Mouse (Mus musculus) ES-Bruce4 (cell line): ENCODE measurements around the gene Tcf12. TPM values are rescaled to one million over a fixed set of nuclear protein-coding genes. Genes with fewer than 3 reads are reported as not detected.

ENCODE experiments used
- H3K27ac ChIP-seq: 2 replicates; pipeline ENCODE4 v1.5.1; 2012; ENCODE audit warnings: low read length, inconsistent platforms; ENCODE audit not compliant: insufficient read depth
- H3K27me3 ChIP-seq: 2 replicates; pipeline ENCODE4 v1.6.1; 2012; ENCODE audit warnings: mild to moderate bottlenecking, low read length, inconsistent platforms; ENCODE audit not compliant: control insufficient read depth, poor library complexity, insufficient read depth, severe bottlenecking
- H3K36me3 ChIP-seq: 2 replicates; pipeline ENCODE4 v1.6.1; 2012; ENCODE audit warnings: inconsistent platforms, mild to moderate bottlenecking, low read length, moderate library complexity; ENCODE audit not compliant: control insufficient read depth, poor library complexity, insufficient read depth, severe bottlenecking
- H3K4me1 ChIP-seq: one replicate; pipeline ENCODE4 v1.8.1; 2011; ENCODE audit warnings: low read length; ENCODE audit not compliant: control insufficient read depth, insufficient read depth
- H3K4me3 ChIP-seq: 2 replicates; pipeline ENCODE4 v1.5.1; 2011; ENCODE audit warnings: low read depth, mild to moderate bottlenecking, low read length
- H3K9ac ChIP-seq: 2 replicates; pipeline ENCODE4 v1.6.1; 2012; ENCODE audit warnings: low read depth, mild to moderate bottlenecking, inconsistent platforms; ENCODE audit not compliant: poor library complexity, severe bottlenecking
- H3K9me3 ChIP-seq: replicated peaks from 2 replicates; pipeline ENCODE4 v1.6.1; 2012; ENCODE audit warnings: mild to moderate bottlenecking, low read length, inconsistent platforms; ENCODE audit not compliant: control insufficient read depth, poor library complexity, insufficient read depth, severe bottlenecking
- CTCF ChIP-seq: IDR thresholded peaks from one replicate; pipeline ENCODE4 v1.8.1; 2011; ENCODE audit warnings: low read depth, low read length
- EP300 ChIP-seq: IDR thresholded peaks from 2 replicates; pipeline ENCODE4 v1.6.1; 2011; ENCODE audit warnings: low read depth, low read length; ENCODE audit not compliant: insufficient read depth
- POLR2A ChIP-seq: IDR thresholded peaks from one replicate; pipeline ENCODE4 v1.8.1; 2011; ENCODE audit warnings: low read length; ENCODE audit not compliant: insufficient read depth
- polyA plus RNA-seq: library from polyadenylated mRNA; stranded (reverse); fragments of >200 nt; gene quantifications from 2 replicates; pipeline ENCODE4 v1.2.4, GENCODE M21; 2011; ENCODE audit warnings: low read depth; ENCODE audit not compliant: missing spikeins, insufficient read depth, insufficient read length

Tcf12 gene
- polyA plus RNA-seq, 1 experiment: 52.6 TPM

DNA sequence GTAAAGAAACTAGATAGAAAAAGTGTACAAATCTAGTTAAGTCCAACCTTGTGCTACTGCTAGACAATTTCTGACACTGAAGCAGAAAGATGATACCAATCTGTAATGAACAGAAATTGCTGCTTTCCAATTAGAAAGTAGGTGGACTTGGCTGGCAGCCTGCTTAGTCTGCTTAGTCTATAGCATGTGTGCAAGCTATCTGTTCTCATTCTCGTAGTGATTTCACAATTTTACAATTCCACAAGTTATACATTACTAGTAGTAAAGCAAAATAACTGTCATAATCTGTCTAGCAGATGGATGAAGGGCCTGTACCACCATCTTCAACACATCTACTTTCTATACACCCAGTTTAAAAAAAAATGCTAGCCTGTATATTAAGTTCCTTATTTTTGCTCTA, 175.5 kb downstream of the Tcf12 start:
- no peak overlapping the region for H3K4me3 ChIP-seq
- H3K9ac ChIP-seq: no peak overlapping the region
- H3K9me3 ChIP-seq: no peaks in the 10 kb centered on the region
- H3K27ac ChIP-seq: no peak overlapping the region
- no peak for TF ChIP-seq EP300
- no peak for TF ChIP-seq CTCF
- no peak for TF ChIP-seq POLR2A
- no peaks in the 10 kb centered on the region for H3K36me3 ChIP-seq
- no peaks in the 10 kb centered on the region for H3K4me1 ChIP-seq
- no peaks in the 10 kb centered on the region for H3K27me3 ChIP-seq

DNA sequence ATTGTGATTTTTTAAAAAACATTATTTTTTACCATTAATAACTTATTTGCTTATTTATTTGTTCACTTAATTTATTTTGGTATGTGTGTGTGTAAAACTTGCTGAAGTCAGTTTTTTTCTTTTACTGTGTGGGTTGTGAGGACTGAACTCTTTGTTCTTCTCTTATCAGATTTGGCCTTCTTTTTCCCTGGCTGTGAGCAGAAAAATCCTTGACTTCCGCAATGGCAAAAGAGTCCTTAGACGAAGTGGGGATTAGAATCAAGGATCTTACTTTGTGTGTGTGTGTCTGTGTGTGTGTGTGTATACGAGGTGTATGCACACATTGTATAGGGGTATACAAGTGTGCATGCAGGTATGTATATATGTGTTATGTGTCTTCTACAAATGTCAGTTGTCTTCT, 176.8 kb downstream of the Tcf12 start:
- Histone ChIP-seq H3K27ac (no peak overlapping the region), H3K4me3 (no peak overlapping the region)
- no peak for TF ChIP-seq EP300
- no peak for TF ChIP-seq CTCF
- TF ChIP-seq POLR2A: no peak

DNA sequence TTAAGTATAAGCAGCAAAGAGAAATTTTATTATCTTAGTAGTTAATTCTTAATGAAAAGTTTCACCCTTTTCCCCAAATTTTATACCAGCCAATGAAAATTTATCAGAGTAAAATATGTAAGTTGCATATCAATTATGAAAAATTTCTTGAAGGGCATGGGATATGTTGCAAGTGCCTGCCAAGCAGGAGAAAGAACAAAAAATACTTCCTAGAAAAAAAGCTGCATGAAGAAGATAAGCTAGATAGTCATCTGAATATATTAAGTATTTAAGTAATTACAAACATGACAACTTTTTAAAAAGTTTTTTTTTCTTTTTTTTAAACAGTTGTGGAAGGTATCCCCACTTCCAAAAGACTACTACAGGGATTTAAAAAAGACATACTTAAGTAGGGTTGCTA, 179.7 kb downstream of the Tcf12 start:
- TF ChIP-seq POLR2A: no peak
- Histone ChIP-seq H3K27me3 (no peaks in the 10 kb centered on the region), H3K36me3 (no peaks in the 10 kb centered on the region)

More for the DNA sequence above, 176.8 kb downstream of the Tcf12 start:
- Histone ChIP-seq H3K36me3 (no peaks in the 10 kb centered on the region), H3K27me3 (no peaks in the 10 kb centered on the region), H3K4me1 (no peaks in the 10 kb centered on the region), H3K9me3 (no peaks in the 10 kb centered on the region), H3K9ac (no peak overlapping the region)

DNA sequence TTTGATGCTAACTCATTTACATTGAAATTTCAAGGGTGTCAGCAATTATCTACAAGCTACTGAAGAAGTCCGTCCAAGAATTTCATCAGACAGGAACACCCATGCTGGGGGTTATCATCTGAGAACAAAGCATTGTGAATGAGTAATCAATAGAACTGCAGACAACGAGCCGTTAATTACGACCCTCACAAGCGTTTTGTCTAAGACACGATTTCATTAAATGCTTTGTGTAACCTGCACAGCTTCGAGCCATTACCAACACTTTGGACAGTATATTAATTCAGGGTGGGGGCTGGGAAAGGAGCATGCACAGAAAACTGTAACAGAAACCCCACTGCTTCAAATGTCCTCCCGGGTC, 180.3 kb downstream of the Tcf12 start:
- TF ChIP-seq POLR2A (no peak), CTCF (no peak), EP300 (no peak)
- Histone ChIP-seq H3K27ac (no peak overlapping the region), H3K27me3 (no peaks in the 10 kb centered on the region), H3K4me3 (no peak overlapping the region), H3K4me1 (no peaks in the 10 kb centered on the region), H3K9ac (no peak overlapping the region), H3K9me3 (no peaks in the 10 kb centered on the region), H3K36me3 (no peaks in the 10 kb centered on the region)

More for the DNA sequence above, 179.7 kb downstream of the Tcf12 start:
- H3K9me3 ChIP-seq: no peaks in the 10 kb centered on the region
- no peak overlapping the region for H3K27ac ChIP-seq
- no peak overlapping the region for H3K4me3 ChIP-seq
- H3K9ac ChIP-seq: no peak overlapping the region
- no peaks in the 10 kb centered on the region for H3K4me1 ChIP-seq

DNA sequence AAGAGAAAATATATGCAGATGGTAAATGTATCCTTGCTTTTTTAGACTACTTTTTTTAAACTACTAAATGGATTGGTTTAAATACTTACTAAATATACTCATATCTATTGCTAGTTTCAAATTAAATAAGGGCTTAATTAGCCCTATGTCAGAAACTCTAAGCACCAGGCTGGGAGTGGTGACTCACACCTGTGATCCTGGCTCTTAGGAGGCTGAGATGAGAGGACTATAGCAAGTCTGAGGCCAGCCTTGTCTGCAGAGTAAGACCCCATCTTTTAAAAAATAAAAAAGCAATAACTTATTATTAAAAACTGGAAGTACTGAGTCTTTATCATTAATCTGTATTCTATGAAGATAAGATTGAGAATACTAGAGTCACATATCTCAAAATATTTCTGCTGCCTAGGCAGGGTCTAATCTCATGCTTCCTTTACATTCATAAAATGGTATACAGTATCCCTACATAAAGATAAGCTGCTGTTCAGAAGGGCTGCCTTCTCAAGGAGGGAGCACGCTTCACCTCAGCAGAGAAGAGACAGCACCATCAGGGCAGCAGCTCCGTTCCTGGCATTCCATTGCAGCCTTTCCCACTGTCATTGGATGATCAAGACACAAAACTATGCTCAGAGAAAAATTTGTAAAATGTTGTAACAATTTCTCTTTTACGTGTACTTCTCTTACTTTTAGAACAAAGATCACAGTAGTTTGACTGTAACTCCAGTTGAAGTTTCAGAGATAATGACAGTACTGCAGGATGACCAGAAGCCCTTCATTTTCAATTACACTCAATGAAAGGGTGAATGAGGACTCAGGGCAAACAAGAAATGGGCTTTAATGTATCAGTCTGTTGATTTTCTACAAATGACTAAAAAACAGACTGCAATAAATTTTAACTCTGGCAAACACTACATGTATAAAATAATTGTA, 181.0 kb downstream of the Tcf12 start:
- Histone ChIP-seq H3K9ac (no peak overlapping the region), H3K36me3 (no peaks in the 10 kb centered on the region), H3K9me3 (no peaks in the 10 kb centered on the region), H3K27me3 (no peaks in the 10 kb centered on the region), H3K4me1 (no peaks in the 10 kb centered on the region), H3K4me3 (no peak overlapping the region), H3K27ac (no peak overlapping the region)
- TF ChIP-seq CTCF: no peak
- TF ChIP-seq POLR2A: no peak
- TF ChIP-seq EP300: no peak

DNA sequence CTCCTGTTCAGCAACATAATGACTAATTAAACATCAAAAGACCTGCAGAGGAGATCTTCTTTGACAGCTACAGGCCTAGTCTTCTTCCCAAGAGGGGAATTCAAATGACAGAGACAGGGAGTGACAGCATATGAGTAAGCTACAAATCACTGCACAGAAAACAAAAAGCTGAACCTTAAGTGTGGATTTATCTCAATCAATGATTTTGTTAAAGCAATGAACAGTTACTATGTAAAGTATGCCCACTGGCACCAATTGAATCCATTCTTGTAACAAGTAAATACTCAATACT, 195.1 kb downstream of the Tcf12 start:
- Histone ChIP-seq H3K4me3 (no peak overlapping the region), H3K27ac (no peak overlapping the region), H3K4me1 (peaks cover 1% of the 10 kb centered on the region)

More for the DNA sequence above, 195.1 kb downstream of the Tcf12 start:
- TF ChIP-seq EP300 (no peak), POLR2A (no peak), CTCF (no peak)
- H3K36me3 ChIP-seq: no peaks in the 10 kb centered on the region
- H3K9ac ChIP-seq: no peak overlapping the region
- no peaks in the 10 kb centered on the region for H3K27me3 ChIP-seq
- H3K9me3 ChIP-seq: no peaks in the 10 kb centered on the region
